Mouse (Mus musculus): Measurements from ENCODE around the gene Ppp1r2. TPM values are rescaled to one million over a fixed set of nuclear protein-coding genes. Genes with fewer than 3 reads are reported as not detected.

The Ppp1r2 gene
- polyA plus RNA-seq, 1 experiment from 2014 or later, result 97.2 TPM

DNA sequence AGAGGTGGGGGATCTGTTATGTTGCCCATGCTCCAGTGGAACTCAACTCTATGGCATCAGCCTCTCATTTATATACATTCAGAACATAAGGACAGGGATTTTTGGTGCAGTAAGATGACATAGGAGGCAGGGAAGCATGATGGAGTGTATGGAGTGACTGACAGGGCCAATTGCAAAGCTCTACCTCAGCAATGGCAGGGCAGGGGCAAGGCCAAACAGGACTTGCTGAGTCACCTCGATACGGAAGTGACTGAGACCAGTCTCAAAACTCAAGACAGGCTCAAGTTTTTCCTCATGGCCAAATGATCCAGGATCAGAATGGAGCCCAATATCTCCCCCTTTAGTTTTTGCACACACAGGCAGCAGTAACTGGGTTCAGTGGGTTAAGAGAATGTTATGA, 18.9 kb downstream of the Ppp1r2 start:
- H3K27me3 ChIP-seq (replicated peaks), result no peaks in the 10 kb centered on the region
- no peak overlapping the region for H3K4me3 ChIP-seq
- H3K9ac ChIP-seq, result no peak overlapping the region
- no peaks in the 10 kb centered on the region for H3K9me3 ChIP-seq (replicated peaks)
- no peak for ATAC-seq (ENCODE audit: insufficient number of reproducible peaks, low FRiP score)
- no peak overlapping the region for H3K4me2 ChIP-seq
- 82% methylated on average over 2 of the region's 2 CpGs for whole genome bisulfite sequencing
- H3K36me3 ChIP-seq, result peaks cover 61% of the 10 kb centered on the region
- no peak overlapping the region for H3K27ac ChIP-seq (ENCODE audit: poor library complexity, severe bottlenecking)
- H3K4me1 ChIP-seq (replicated peaks), result no peaks in the 10 kb centered on the region

DNA sequence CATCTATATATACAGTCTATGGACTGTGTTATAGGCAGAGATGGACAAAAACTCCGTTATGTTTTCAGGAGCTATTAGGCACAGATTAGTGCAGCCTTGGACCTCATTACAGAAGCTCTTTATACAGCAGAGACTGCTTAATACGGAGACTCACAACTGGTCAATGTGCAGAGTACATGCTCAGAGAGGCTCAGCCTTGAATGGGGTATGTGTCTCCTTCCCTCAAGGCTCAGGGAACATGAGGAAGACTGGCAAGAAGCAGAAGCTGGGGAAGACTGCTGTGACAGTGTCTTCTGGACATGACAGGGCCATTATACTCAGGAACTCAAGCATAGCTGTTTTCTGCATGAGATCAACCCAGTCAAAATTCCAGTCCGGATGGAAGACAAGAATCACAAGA, 19.4 kb downstream of the Ppp1r2 start:
- Histone ChIP-seq H3K4me3 (no peak overlapping the region), H3K36me3 (peaks cover 61% of the 10 kb centered on the region), H3K27ac (ENCODE audit: poor library complexity, severe bottlenecking) (no peak overlapping the region), H3K9me3 (replicated peaks) (no peaks in the 10 kb centered on the region), H3K4me2 (no peak overlapping the region), H3K4me1 (replicated peaks) (no peaks in the 10 kb centered on the region), H3K27me3 (replicated peaks) (no peaks in the 10 kb centered on the region), H3K9ac (no peak overlapping the region)
- WGBS, result 81% methylated on average over 3 of the region's 3 CpGs
- no peak for ATAC-seq (ENCODE audit: insufficient number of reproducible peaks, low FRiP score)

DNA sequence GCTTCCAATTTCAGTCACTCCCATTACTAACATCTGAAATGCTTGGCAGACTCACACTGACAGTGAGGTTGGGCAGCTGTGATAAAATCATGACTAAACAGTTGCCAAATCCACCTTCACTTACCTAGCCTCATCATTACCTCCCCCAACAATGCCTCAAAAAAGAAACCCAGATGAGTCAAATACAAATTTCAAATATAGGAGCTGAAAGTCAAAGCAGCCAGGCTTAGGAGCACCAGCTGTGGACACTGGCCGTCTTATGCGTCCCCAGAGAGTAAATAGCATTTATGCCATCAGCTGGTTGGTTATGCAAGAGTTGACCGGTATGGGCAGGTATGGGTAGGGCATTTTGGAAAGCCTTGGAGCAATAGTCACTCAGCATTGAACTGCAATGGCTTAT, 25.7 kb downstream of the Ppp1r2 start:
- Histone ChIP-seq H3K27me3 (replicated peaks) (no peaks in the 10 kb centered on the region), H3K27ac (ENCODE audit: poor library complexity, severe bottlenecking) (no peak overlapping the region), H3K9ac (no peak overlapping the region), H3K4me1 (replicated peaks) (no peaks in the 10 kb centered on the region), H3K4me2 (no peak overlapping the region), H3K4me3 (no peak overlapping the region), H3K9me3 (replicated peaks) (no peaks in the 10 kb centered on the region), H3K36me3 (peaks cover 16% of the 10 kb centered on the region)
- ATAC-seq (ENCODE audit: insufficient number of reproducible peaks, low FRiP score), result no peak
- WGBS, result 94% methylated on average over 3 of the region's 3 CpGs

DNA sequence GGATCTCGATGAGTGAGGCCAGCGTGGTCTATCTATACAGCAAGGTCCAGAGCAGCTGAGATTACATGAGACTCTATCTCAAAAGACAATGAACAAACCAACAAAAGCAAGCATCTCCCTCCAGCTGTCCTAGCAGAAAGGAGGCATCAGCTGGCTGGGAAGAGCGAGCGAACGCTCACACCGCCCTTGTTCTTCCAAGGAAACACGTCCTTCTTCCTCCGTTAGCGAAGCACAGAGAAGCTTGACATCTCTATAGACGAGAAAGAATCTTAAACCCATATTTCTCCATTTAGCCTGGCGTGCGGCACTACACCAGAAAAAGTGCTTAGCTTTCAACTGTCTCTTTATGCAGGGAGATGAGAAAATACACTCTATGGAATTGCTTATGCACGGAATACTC, 26.4 kb downstream of the Ppp1r2 start:
- Histone ChIP-seq H3K27ac (ENCODE audit: poor library complexity, severe bottlenecking) (no peak overlapping the region), H3K4me3 (no peak overlapping the region), H3K9ac (no peak overlapping the region), H3K27me3 (replicated peaks) (no peaks in the 10 kb centered on the region), H3K4me2 (no peak overlapping the region), H3K36me3 (peaks cover 16% of the 10 kb centered on the region), H3K4me1 (replicated peaks) (no peaks in the 10 kb centered on the region), H3K9me3 (replicated peaks) (no peaks in the 10 kb centered on the region)
- ATAC-seq (ENCODE audit: insufficient number of reproducible peaks, low FRiP score), result no peak
- 94% methylated on average over 13 of the region's 13 CpGs for WGBS

DNA sequence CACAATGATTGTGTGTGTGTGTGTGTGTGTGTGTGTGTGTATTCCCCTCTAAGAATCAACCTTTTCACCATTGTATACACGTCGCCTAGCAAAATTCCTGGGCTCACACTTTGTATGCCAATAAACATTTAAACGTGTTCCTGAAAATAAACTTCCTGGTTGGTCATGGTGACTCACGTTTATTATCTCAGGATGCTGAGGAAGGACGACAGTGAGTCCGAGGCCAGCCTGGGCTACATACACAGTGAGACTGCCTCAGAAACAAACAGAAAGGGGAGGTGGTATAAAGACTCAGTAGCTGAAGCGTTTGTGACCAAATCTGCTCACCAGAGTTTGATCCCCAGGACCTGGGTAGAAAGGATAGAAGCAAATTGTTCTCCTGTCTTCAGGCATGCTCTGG, 27.6 kb downstream of the Ppp1r2 start:
- ATAC-seq (ENCODE audit: insufficient number of reproducible peaks, low FRiP score), result no peak
- Histone ChIP-seq H3K27me3 (replicated peaks) (no peaks in the 10 kb centered on the region), H3K4me1 (replicated peaks) (no peaks in the 10 kb centered on the region), H3K9ac (no peak overlapping the region), H3K4me2 (no peak overlapping the region), H3K27ac (ENCODE audit: poor library complexity, severe bottlenecking) (no peak overlapping the region), H3K36me3 (peaks cover 11% of the 10 kb centered on the region; the same call in 1 of the 2 replicates), H3K9me3 (replicated peaks) (no peaks in the 10 kb centered on the region), H3K4me3 (no peak overlapping the region)
- whole genome bisulfite sequencing, result 72% methylated on average over 7 of the region's 7 CpGs

DNA sequence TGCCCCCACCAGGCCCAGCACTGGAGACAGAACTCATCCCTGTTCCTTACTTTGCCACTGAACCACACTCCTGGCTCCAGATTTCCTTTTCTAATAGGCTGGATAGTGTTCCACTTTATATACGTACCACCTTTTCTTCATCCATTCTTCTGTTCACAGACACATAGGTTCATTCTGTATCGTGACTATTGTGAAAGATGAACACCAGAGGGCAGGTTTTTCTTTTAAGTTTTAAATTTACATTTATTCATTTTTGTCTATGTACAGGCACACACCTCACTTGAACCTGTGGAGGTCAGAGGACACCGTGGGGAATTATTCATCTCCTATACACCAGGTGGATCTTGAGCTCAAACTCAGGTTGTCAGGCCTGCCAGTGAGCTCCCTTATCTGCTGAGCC, 31.0 kb downstream of the Ppp1r2 start:
- H3K36me3 ChIP-seq, result no peaks in the 10 kb centered on the region
- no peak overlapping the region for H3K9ac ChIP-seq
- 85% methylated on average over 3 of the region's 3 CpGs for WGBS
- no peaks in the 10 kb centered on the region for H3K9me3 ChIP-seq (replicated peaks)
- H3K4me1 ChIP-seq (replicated peaks), result no peaks in the 10 kb centered on the region
- no peak overlapping the region for H3K27ac ChIP-seq (ENCODE audit: poor library complexity, severe bottlenecking)
- ATAC-seq (ENCODE audit: insufficient number of reproducible peaks, low FRiP score), result no peak
- H3K4me2 ChIP-seq, result no peak overlapping the region
- H3K27me3 ChIP-seq (replicated peaks), result no peaks in the 10 kb centered on the region
- no peak overlapping the region for H3K4me3 ChIP-seq

DNA sequence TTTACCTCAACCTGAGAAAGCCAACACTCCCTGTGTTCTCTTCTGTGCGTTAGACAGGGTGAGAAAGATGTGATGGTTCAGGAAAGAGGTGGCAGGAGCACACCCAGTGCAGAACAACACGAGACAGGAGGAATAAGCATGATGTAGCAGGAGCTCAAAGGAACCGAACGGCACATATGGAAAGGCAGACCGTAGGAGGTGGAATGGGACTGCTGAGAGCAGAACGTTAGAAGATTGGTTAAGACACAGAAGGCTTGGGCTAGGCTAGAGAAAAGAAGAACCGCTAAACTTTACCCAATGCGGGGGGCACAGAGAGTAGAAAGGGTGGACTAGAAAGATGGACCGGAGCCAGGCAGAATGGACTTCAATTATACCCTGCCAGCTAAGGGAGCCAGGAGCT, 33.6 kb downstream of the Ppp1r2 start:
- WGBS, result 84% methylated on average over 9 of the region's 9 CpGs
- H3K4me2 ChIP-seq, result no peak overlapping the region

DNA sequence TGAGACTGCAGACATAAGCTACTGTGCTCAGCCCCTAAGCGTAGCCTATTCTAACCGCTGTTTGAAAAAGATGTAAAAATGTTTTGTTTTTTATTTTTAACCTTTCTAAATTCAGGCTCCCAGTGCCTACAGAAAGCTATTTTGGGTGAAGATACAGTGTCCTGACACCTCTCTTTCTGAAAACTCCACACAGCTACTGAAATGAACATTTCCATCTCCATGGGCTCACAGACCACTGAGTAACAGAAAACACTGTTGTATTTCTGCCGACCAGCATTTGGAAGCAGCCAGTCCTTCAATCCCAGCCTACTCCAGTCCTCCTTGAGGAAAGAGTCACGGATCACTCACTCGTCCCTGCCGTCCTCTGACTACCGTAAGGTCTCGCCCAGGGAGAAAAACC, 34.5 kb downstream of the Ppp1r2 start:
- WGBS, result 85% methylated on average over 8 of the region's 8 CpGs
- peaks cover 10% of the 10 kb centered on the region for H3K4me1 ChIP-seq (replicated peaks)
- no peaks in the 10 kb centered on the region for H3K36me3 ChIP-seq
- no peak overlapping the region for H3K4me2 ChIP-seq
- H3K9ac ChIP-seq, result no peak overlapping the region
- no peaks in the 10 kb centered on the region for H3K27me3 ChIP-seq (replicated peaks)
- no peak overlapping the region for H3K4me3 ChIP-seq
- H3K9me3 ChIP-seq (replicated peaks), result no peaks in the 10 kb centered on the region
- no peak overlapping the region for H3K27ac ChIP-seq (ENCODE audit: poor library complexity, severe bottlenecking)
- no peak for ATAC-seq (ENCODE audit: insufficient number of reproducible peaks, low FRiP score)

More for the DNA sequence above, 33.6 kb downstream of the Ppp1r2 start:
- H3K36me3 ChIP-seq, result no peaks in the 10 kb centered on the region
- no peak overlapping the region for H3K9ac ChIP-seq
- H3K27me3 ChIP-seq (replicated peaks), result no peaks in the 10 kb centered on the region
- H3K9me3 ChIP-seq (replicated peaks), result no peaks in the 10 kb centered on the region
- ATAC-seq (ENCODE audit: insufficient number of reproducible peaks, low FRiP score), result no peak
- H3K4me1 ChIP-seq (replicated peaks), result 0 out of 2 replicates have a peak, but pooled peaks cover 4% of the 10 kb centered on the region
- no peak overlapping the region for H3K4me3 ChIP-seq
- H3K27ac ChIP-seq (ENCODE audit: poor library complexity, severe bottlenecking), result no peak overlapping the region

DNA sequence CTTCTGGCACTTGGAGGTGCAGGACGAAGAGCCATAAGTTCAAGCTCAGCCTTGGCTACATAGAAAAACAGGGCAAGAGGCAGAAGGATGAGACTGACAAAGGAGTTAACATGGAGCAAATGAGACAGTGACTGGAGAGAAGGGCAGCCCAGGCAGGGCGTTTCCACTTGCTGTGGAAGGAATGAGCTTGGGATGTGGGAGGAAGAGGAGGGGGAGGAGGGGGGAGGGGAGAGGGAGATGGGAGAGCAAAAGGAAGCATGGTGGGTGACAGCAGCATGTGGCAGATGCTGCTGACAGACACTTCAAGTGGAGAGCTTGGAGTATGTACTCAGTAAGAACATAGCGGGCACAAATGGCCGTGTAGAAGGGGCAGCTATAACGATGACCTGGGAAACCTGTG, 36.8 kb downstream of the Ppp1r2 start:
- Histone ChIP-seq H3K36me3 (no peaks in the 10 kb centered on the region), H3K4me2 (no peak overlapping the region), H3K4me1 (replicated peaks) (peaks cover 23% of the 10 kb centered on the region), H3K9me3 (replicated peaks) (no peaks in the 10 kb centered on the region), H3K27ac (ENCODE audit: poor library complexity, severe bottlenecking) (no peak overlapping the region), H3K4me3 (no peak overlapping the region), H3K27me3 (replicated peaks) (0 out of 2 replicates have a peak, but pooled peaks cover 3% of the 10 kb centered on the region), H3K9ac (no peak overlapping the region)
- 58% methylated on average over 5 of the region's 5 CpGs for WGBS
- no peak for ATAC-seq (ENCODE audit: insufficient number of reproducible peaks, low FRiP score)

DNA sequence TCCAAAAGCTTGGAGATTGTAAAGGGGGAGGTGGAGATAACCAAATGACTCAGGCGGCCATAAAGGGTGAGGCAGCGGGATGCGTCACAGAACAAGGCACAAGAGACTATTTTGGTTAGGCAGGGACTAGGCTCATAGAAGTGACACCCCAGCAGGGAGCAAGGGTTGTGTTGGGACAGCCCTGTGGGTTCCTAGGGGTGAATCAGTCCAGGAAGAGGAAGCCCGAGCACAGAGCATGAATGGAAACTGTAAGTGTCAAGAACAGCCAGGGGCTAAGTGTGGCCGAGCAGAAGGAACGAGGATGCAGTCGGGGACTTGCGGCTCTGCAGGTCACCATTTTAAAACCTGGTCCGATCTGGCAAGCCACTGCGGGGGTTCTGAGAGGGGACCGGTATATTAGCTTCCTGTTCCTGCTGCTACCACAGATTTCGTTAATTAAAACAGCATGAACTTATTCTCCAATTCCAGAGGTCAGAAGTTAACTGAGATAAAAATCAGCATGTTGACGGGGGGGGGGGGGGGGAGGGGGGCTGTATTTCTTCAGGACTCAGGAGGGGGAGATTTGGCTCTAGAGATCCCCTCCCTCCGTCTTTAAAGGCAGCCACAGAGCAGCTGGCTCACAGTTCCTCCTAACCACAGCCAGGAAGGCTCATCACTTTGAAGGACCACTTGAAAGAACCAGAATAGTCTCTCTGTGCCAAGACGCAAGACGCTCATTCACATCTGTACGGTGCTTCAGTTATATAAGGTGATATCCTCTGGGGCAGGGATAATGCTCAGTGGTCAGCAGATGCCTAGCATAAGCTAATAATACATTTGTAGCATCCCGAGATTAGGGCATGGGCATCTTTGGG, 39.4 kb downstream of the Ppp1r2 start:
- Histone ChIP-seq H3K4me2 (peak overlapping the region; percentile 64), H3K36me3 (no peaks in the 10 kb centered on the region), H3K4me1 (replicated peaks) (peaks cover 27% of the 10 kb centered on the region), H3K9me3 (replicated peaks) (peaks cover under 1% of the 10 kb centered on the region; the same call in 1 of the 2 replicates), H3K9ac (0 out of 2 replicates have a peak overlapping the region, but pooled peaks have one; percentile 39), H3K27ac (ENCODE audit: poor library complexity, severe bottlenecking) (no peak overlapping the region), H3K4me3 (peak overlapping the region; percentile 28), H3K27me3 (replicated peaks) (0 out of 2 replicates have a peak, but pooled peaks cover 3% of the 10 kb centered on the region)
- ATAC-seq (ENCODE audit: insufficient number of reproducible peaks, low FRiP score), result no peak
- WGBS, result 14% methylated on average over 18 of the region's 18 CpGs

DNA sequence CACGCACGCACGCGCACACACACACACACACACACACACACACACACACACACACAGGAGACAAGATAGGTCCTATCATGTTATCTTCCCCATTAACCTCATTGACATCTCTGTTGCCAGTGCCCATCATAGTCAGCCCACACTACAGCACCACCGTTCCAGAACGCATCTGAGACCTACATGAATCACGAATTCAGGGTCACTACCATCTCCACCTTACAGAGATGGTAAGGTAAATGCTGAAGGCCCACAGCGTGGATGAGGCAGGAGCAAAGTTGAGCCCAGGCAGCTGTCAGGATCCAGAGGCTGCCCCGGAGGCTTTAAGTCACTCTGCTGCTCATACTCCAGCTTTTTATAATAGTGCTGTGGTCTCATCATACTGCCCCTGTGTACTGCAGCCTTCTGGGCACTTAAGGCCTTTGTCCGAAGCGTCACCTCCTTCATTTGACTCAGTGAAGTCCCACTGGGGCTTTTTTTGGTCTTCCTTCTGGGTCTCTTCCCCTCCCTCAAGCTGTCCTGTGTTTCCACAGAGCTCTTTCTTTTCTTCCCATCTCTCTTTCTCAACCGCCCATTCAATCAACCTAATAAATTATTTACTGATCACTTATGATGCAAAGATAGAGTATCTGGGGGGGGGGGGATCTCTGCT, 40.1 kb downstream of the Ppp1r2 start:
- 78% methylated on average over 12 of the region's 12 CpGs for WGBS
- Histone ChIP-seq H3K9me3 (replicated peaks) (peaks cover 7% of the 10 kb centered on the region; the same call in 1 of the 2 replicates), H3K4me1 (replicated peaks) (peaks cover 27% of the 10 kb centered on the region), H3K27me3 (replicated peaks) (0 out of 2 replicates have a peak, but pooled peaks cover 3% of the 10 kb centered on the region), H3K36me3 (no peaks in the 10 kb centered on the region), H3K27ac (ENCODE audit: poor library complexity, severe bottlenecking) (no peak overlapping the region), H3K4me2 (peak overlapping the region; percentile 64; the same call in 1 of the 2 replicates), H3K4me3 (no peak overlapping the region), H3K9ac (no peak overlapping the region)
- ATAC-seq (ENCODE audit: insufficient number of reproducible peaks, low FRiP score), result no peak

All from heart, embryonic 12.5 days (tissue).